Mouse (Mus musculus): Measurements from ENCODE around the gene Mrps10. TPM values are rescaled to one million over a fixed set of nuclear protein-coding genes. Genes with fewer than 3 reads are reported as not detected.
A peak's percentile ranks its signal among the peaks of the same experiment; 100 is the strongest.

Gene Mrps10
- polyA plus RNA-seq (2012; rRNA removed) (42.8 and 51.3 TPM in 2 replicates), polyA plus RNA-seq (2014; fragmentation: Nextera tagmentation; extraction: Ambion mirVana) (76.0 and 77.7 TPM in 2 replicates)

DNA sequence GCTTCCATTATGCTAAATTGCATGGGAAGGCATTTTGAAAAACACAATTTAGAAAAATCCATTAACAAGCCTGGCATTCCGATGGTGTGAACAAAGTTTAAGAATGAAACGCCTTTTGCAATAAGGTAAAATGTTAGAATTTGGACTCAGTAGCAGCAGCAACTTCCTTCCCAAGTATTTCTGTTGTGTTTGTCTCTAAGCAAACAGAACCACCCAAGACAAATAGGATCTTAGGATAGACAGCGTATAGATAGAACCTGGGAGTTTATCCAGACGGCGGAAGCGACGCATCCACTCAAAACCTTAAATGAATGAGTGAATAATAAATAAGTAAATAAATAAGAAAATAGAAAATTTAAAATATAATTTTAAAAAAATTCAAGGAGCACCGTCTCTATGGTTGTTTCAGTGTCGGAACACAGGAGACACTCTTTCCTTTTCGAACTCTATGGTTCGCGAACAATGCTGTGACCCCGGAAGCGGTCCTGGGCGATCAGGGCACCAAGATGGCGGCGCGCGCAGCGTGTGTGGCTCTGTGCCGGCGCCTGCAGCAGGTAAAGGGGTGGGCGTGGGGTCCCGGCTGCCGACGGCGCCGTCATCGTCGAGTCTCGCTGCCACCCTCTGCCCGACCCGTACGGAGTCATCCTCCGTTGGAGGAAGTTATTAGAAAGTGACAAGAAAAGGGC is at the start of gene Mrps10:
Gene Mrps10 (plus strand): TSS at position 487 of the 686 bp plus-strand sequence.
- peak within 1 kb of the TSS; percentile 30 for H3K27ac ChIP-seq (replicated peaks; ENCODE audit: low read depth, low read length)

GRCm38 (mm10) chr17:47318972-47319625 is 49.6 kb upstream of the Mrps10 start:
- 78% methylated on average over 15 of the region's 20 CpGs for WGBS
- Histone ChIP-seq H3K27me3 (ENCODE audit: control insufficient read depth, insufficient read depth, low read length) (no peaks in the 10 kb centered on the region), H3K4me2 (replicated peaks; ENCODE audit: low read depth, low read length, severe bottlenecking) (no peak overlapping the region), H3K9ac (ENCODE audit: low read depth, low read length, severe bottlenecking) (no peak overlapping the region), H3K36me3 (ENCODE audit: control insufficient read depth, insufficient read depth, low read length) (peaks cover 67% of the 10 kb centered on the region), H3K4me1 (ENCODE audit: control insufficient read depth, insufficient read depth, low read length) (no peaks in the 10 kb centered on the region), H3K4me3 (replicated peaks; ENCODE audit: low read length) (no peak overlapping the region), H3K27ac (replicated peaks; ENCODE audit: low read depth, low read length) (no peak overlapping the region), H3K9me3 (ENCODE audit: control insufficient read depth, low read length) (no peaks in the 10 kb centered on the region)
- no peak for DNase-seq (ENCODE audit: low spot score)
- ATAC-seq (ENCODE audit: low FRiP score, low read depth) = no peak
- no peak for TF ChIP-seq POLR2A (IDR thresholded peaks at IDR 0.05; ENCODE audit: borderline replicate concordance, extremely low read depth, insufficient read depth, insufficient read length)

More for the DNA sequence above, at the start of gene Mrps10:
- H3K4me3 ChIP-seq (replicated peaks; ENCODE audit: low read length) = peak within 1 kb of the TSS; percentile 66
- H3K27me3 ChIP-seq (ENCODE audit: control insufficient read depth, insufficient read depth, low read length) = no peaks in the 10 kb centered on the region
- no peaks in the 10 kb centered on the region for H3K9me3 ChIP-seq (ENCODE audit: control insufficient read depth, low read length)
- ATAC-seq (ENCODE audit: low FRiP score, low read depth) (peak; percentile 94; the same call in 1 of the 2 replicates), DNase-seq (ENCODE audit: low spot score) (peak; percentile 96)
- 0 out of 2 replicates have a peak, but pooled peaks cover 4% of the 10 kb centered on the region for H3K4me1 ChIP-seq (ENCODE audit: control insufficient read depth, insufficient read depth, low read length)
- peak; percentile 53; the same call in 1 of the 2 replicates for TF ChIP-seq POLR2A (IDR thresholded peaks at IDR 0.05; ENCODE audit: borderline replicate concordance, extremely low read depth, insufficient read depth, insufficient read length)
- H3K9ac ChIP-seq (ENCODE audit: low read depth, low read length, severe bottlenecking) = peak within 1 kb of the TSS; percentile 67
- H3K36me3 ChIP-seq (ENCODE audit: control insufficient read depth, insufficient read depth, low read length) = peaks cover 15% of the 10 kb centered on the region
- H3K4me2 ChIP-seq (replicated peaks; ENCODE audit: low read depth, low read length, severe bottlenecking) = peak within 1 kb of the TSS; percentile 69
- WGBS = 4% methylated on average over 35 of the region's 35 CpGs

DNA sequence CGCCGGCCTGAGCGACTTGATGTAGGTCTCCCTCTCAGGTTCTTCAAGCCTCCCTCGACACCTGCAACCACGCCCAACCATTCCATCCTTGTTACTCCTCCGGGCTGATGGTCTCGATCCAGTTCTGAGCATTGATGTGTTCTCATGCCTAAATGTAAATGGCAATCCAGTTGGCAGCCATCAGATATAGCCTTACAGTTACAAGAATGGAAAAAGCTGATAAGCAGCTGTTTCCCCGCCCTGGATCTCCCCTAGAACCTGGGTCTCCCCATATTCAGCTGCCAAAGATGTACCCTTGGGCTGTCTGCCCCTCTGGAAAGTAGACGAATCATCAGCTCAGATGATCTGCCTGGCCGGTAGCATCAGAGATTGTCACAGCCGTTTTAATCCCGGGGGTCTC is 48.9 kb upstream of the Mrps10 start:
- no peaks in the 10 kb centered on the region for H3K4me1 ChIP-seq (ENCODE audit: control insufficient read depth, insufficient read depth, low read length)
- 88% methylated on average over 12 of the region's 12 CpGs for WGBS
- ATAC-seq (ENCODE audit: low FRiP score, low read depth) = no peak
- no peak overlapping the region for H3K9ac ChIP-seq (ENCODE audit: low read depth, low read length, severe bottlenecking)
- H3K36me3 ChIP-seq (ENCODE audit: control insufficient read depth, insufficient read depth, low read length) = peaks cover 67% of the 10 kb centered on the region
- TF ChIP-seq POLR2A (IDR thresholded peaks at IDR 0.05; ENCODE audit: borderline replicate concordance, extremely low read depth, insufficient read depth, insufficient read length) = no peak
- no peak for DNase-seq (ENCODE audit: low spot score)
- H3K27ac ChIP-seq (replicated peaks; ENCODE audit: low read depth, low read length) = no peak overlapping the region
- H3K4me3 ChIP-seq (replicated peaks; ENCODE audit: low read length) = no peak overlapping the region
- no peaks in the 10 kb centered on the region for H3K27me3 ChIP-seq (ENCODE audit: control insufficient read depth, insufficient read depth, low read length)
- no peaks in the 10 kb centered on the region for H3K9me3 ChIP-seq (ENCODE audit: control insufficient read depth, low read length)
- no peak overlapping the region for H3K4me2 ChIP-seq (replicated peaks; ENCODE audit: low read depth, low read length, severe bottlenecking)

DNA sequence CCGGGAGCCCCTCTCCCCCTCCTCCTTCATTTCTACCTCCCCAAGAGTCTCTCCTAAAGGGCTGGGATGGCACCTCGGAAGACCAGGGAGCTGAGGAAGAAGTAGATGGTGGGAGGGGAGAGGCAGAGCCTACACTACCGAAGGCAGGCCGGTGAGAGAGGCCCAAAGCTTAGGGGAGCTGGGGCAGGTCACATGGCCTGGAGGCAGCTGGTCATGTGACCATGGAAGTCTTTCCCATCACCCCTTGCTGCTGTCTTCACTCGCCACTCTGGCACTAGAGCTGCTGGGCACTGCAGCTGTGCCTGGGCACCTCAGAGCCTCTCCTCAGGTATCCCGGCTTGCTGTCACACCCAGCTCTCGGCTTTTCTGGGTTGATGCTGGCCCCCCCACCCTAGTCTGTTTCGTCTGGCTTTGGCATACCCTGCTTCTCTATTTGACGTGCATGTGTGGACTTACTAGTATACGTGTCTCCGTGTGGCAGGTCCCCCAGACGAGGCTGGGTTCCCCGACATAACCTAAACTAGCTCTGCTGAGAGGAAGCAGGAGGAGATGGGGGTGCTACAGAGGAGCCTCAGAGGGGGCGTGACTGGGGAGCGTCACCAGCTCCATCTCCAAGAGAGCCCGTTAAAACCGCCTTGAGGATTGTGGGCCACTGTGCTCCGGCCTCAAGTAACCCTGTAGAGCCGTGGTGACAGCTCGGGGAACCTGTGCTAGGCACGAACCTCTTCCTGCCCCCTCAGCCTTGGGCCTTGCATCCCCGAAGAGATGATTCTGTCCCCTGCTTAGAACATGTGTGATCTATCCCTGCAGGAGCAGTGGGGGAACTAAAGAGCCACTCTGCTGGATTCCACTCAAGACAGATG is 46.3 kb upstream of the Mrps10 start:
- TF ChIP-seq POLR2A (IDR thresholded peaks at IDR 0.05; ENCODE audit: borderline replicate concordance, extremely low read depth, insufficient read depth, insufficient read length) = no peak
- ATAC-seq (ENCODE audit: low FRiP score, low read depth) (no peak), DNase-seq (ENCODE audit: low spot score) (no peak)
- H3K36me3 ChIP-seq (ENCODE audit: control insufficient read depth, insufficient read depth, low read length) = peaks cover 65% of the 10 kb centered on the region
- H3K9ac ChIP-seq (ENCODE audit: low read depth, low read length, severe bottlenecking) = no peak overlapping the region
- no peaks in the 10 kb centered on the region for H3K4me1 ChIP-seq (ENCODE audit: control insufficient read depth, insufficient read depth, low read length)
- H3K27me3 ChIP-seq (ENCODE audit: control insufficient read depth, insufficient read depth, low read length) = no peaks in the 10 kb centered on the region
- H3K4me3 ChIP-seq (replicated peaks; ENCODE audit: low read length) = no peak overlapping the region
- 86% methylated on average over 21 of the region's 22 CpGs for WGBS
- H3K9me3 ChIP-seq (ENCODE audit: control insufficient read depth, low read length) = no peaks in the 10 kb centered on the region
- H3K4me2 ChIP-seq (replicated peaks; ENCODE audit: low read depth, low read length, severe bottlenecking) = no peak overlapping the region
- no peak overlapping the region for H3K27ac ChIP-seq (replicated peaks; ENCODE audit: low read depth, low read length)

DNA sequence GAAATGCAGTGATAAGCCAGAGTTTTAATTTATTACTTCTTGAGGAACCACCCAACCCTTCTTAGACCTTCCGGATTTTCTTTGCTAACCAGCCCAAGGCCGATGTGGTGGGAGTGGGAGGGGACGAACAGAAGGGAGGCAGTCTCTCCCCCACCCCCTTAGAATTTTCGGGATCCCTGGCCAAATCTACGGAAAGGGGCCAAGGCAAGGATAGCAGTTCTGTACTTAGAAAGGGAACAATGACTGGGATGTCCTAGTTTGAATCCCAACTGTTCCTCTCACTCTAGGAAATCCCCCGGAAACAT is 45.7 kb upstream of the Mrps10 start:
- Histone ChIP-seq H3K27me3 (ENCODE audit: control insufficient read depth, insufficient read depth, low read length) (no peaks in the 10 kb centered on the region), H3K4me1 (ENCODE audit: control insufficient read depth, insufficient read depth, low read length) (no peaks in the 10 kb centered on the region), H3K9ac (ENCODE audit: low read depth, low read length, severe bottlenecking) (no peak overlapping the region), H3K27ac (replicated peaks; ENCODE audit: low read depth, low read length) (no peak overlapping the region), H3K4me2 (replicated peaks; ENCODE audit: low read depth, low read length, severe bottlenecking) (no peak overlapping the region), H3K9me3 (ENCODE audit: control insufficient read depth, low read length) (no peaks in the 10 kb centered on the region), H3K4me3 (replicated peaks; ENCODE audit: low read length) (no peak overlapping the region), H3K36me3 (ENCODE audit: control insufficient read depth, insufficient read depth, low read length) (peaks cover 66% of the 10 kb centered on the region)
- DNase-seq (ENCODE audit: low spot score) (no peak), ATAC-seq (ENCODE audit: low FRiP score, low read depth) (no peak)
- TF ChIP-seq POLR2A (IDR thresholded peaks at IDR 0.05; ENCODE audit: borderline replicate concordance, extremely low read depth, insufficient read depth, insufficient read length) = no peak
- 85% methylated on average over 6 of the region's 6 CpGs for WGBS
